Mouse (Mus musculus): ENCODE results near the gene Slc6a11. TPM values are rescaled to one million over a fixed set of nuclear protein-coding genes. Genes with fewer than 3 reads are reported as not detected.

The Slc6a11 gene
- total RNA-seq, 4 experiments from 2014 or later, result 75.8 to 95.3 (median 85.6) TPM

DNA sequence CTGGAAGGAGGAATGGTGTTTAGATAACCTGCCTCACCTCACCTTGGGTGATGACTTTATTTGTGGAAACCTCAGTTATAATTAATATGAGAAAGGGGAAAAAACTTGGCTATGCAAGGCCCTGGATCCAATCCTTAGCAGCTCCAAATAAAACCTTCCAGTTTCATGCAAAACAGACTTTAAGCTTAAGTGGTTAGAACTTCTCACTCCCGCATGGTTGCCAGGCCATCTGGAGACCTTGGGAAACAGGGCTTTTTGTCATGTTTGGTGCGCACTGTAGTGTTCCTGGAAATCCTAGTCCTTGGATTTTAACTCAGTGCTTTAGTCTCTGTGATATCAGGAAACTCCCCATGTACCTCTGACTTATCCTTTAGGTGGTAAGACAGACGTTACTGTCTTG is 47.1 kb downstream of the Slc6a11 start:
- no peak for DNase-seq (ENCODE audit: low spot score in 2 of 2)

DNA sequence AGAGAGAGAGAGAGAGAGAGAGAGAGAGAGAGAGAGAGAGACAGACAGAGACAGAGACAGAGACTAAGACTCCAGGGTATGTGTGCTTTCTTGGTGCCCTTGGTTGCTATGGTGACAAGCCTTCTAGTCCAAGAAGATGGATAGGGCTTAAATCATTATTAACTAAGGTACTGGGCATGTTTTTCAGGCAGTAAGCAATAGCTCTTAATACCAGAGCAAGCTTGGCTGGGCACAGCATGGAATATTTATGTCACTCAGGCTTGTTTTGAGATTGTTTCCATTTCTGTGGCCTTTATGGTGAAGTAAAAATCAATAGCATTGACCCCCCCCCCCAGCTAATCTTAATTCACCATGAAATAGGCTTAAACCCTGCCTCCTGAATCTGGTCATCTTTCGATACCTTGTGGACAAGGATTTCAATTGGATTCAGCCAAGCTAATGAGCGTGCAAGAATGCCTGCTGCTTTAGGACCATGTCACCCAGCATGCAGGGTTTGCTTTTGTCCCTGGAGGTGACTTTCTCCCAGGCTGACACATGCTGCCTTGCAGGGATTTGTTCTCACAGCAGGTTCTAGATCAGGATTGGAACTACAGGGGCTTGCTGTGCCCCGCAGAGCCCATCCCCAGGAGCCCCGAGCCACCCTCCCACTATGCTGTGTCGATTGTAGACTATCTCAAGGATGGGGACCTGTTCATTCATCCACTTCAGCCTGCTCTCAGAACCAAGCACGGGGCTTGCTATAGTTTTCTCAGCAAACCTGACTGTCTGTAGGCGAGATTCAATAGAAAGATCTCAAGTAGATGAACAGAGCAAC is 51.5 kb downstream of the Slc6a11 start:
- DNase-seq (ENCODE audit: low spot score in 2 of 2), result no peak

DNA sequence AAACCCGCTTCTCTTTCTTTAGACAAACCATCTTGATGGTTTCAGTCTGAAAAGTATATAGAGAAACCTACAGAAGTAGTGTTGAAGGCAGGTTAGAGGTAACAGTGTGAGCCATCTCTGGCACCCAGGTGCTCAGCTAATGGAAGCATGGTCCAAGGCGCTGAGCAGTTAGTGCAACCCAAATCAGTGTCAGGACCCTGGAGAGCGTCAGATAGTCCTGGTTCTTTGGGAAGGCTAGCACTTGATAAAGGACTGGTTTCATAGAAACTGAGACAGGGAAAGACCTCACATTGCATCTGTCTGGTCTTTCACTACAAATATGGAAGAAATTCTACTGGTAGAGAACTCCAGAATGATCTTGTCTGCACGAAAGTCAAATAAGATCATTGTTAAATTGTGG is 56.1 kb downstream of the Slc6a11 start:
- no peak for DNase-seq (ENCODE audit: low spot score in 2 of 2)

DNA sequence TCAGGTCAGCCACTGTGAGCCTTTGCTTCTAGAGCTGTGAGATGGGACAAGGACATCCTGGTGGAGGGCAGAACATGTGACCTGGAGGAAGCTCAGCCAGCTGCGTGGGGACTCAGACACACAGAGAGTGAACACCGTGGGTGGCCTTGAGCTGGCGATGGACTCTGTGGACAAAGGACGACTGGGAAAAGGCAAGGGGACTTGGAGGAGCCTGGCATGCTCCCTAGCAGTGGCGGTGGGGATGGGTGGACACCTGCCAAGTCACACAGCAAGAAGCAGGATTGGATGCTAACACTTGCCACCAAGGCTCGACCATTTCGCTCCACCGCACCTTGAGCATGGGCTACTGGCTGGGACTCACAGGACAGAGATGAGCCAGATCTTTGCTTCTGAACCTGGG is 57.8 kb downstream of the Slc6a11 start:
- DNase-seq (ENCODE audit: low spot score in 2 of 2), result peak in 1 of 2 experiments; percentile 38

DNA sequence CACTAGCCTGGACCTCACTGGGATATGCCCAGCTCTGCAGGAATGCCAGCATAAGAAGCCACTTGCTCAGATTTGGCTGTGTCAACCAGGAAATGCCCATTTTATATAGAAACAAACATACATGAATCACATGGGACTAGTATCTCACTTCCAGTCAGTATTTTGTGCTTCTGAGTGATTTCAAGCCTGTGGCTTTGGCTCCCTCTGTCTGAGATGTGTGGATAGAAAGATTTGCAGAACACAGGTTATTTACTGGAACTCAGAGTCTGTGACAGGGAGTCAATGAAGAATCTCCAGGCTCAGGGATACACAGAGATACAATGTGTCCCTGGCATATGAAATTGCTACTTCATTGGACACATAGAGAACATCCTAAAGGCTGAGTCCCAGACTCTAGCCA is 65.0 kb downstream of the Slc6a11 start:
- no peak for DNase-seq (ENCODE audit: low spot score in 2 of 2)

DNA sequence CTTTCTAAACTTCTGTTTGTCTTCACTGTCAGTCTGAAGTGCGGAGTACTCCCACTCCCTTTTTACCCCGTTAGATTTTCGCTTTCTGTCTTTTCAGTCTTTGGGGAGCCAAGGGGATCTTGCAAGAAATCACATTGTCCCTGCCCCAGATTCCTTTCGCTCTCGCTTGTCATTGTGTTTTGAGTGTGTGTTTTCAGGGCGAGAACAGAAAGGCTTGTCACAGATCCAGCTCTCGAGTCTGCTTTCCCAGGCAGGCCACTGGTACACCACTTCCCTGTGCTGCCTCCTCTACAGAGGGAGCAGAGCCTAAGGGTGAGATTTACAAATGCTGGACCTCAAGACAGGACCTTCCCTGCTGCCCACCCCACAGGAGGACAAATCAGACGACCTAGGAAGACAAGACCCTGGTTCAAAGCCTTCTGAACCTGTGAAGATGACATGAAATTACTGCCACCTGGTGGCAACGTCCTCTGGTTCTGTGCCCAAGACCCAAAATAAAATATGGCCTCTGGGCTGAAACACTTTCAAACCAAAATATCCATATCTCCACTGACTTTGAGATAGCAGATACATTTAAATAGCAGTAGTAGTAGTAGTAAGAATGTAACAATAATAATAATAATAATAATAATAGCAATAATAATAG is 68.3 kb downstream of the Slc6a11 start:
- DNase-seq (ENCODE audit: low spot score in 2 of 2), result peak in 1 of 2 experiments; percentile 23

DNA sequence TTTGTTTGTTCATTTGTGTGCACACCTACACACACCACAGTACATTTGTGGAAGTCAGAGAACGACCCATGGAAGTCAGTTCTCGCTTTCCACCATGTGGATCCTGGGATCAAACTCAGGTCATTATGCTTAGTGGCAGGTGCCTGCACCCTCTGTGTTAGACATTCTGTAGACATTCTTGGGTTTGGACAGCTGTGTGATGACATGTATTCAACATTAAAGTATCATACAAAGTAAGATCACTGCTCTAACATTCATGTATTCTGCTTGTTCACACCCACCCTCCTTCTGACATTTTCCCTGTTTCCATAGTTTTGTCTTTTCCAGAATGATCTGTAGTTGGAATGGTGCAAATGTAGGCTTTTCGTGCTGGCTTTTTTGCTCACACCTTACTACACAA is 73.5 kb downstream of the Slc6a11 start:
- no peak for DNase-seq (ENCODE audit: low spot score in 2 of 2)

DNA sequence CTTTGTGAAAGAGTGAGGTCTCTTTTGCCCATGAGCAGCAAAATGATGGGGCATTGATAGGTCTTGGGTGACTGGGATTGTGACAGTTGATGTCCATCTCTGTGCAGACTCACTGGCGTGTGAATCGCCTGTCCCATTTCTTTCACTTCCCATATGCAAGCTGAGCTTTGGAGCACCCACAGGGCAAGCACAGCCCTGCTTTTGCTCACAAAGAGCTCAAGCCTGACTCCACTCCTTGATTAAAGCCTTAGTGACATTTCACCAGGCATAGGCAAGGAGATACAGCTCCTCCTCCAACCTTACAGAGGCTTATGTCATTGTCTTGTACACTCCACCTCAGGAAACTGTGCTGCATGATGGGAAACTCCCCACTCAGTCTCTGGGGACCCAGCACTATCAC is 77.3 kb downstream of the Slc6a11 start:
- DNase-seq (ENCODE audit: low spot score in 2 of 2), result no peak

DNA sequence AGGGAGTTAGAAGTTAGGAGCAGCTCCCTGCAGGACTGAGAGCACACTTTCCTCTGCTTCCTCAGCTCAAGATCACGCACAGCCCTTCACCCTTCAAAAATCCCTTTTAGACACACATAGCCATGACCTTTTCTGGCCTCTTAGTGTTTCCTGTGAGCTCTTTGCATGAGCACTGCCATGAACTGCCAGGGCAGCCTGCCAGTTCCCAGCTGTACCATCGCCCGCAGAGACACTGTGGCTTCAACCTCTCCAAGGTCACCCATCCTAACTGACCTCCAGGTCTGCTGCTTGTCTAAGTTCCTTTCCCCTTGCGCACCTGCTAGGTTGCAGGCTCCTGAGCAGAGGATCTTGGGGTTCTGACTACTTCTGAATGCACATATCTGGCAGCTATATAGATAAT is 83.4 kb downstream of the Slc6a11 start:
- no peak for DNase-seq (ENCODE audit: low spot score in 2 of 2)

DNA sequence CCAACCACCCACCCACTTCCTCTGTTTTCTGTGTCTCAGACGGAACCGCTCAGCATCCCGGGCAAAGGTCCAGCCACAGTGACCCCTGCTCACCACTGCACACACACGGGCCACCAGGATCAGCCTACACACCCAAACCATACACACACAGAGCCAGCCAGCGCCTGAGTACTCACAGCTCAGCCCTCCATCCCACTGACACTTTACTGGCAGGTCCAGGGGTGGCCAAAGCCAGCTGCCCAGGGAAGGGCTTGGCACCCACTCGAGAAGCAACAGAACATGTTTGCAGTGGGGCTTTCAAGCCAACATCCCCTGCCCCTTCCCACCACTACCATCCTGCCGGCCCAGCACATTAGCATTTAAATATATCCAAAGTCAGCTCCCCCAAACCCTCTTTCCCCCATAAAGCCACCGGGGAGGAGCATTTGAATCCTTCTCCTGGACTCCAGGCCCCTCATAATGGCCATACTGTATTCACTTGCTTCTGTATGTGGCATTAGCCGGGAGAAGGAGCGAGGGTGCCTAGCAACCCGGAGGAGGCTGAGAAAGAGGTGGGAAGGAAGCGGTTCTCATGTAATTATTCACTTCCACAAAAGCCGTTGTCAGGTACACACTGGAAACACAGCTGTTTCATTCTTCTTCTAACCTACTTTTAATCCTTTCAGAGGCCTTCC is 85.8 kb downstream of the Slc6a11 start:
- DNase-seq (ENCODE audit: low spot score in 2 of 2), result peak in 1 of 2 experiments; percentile 38

DNA sequence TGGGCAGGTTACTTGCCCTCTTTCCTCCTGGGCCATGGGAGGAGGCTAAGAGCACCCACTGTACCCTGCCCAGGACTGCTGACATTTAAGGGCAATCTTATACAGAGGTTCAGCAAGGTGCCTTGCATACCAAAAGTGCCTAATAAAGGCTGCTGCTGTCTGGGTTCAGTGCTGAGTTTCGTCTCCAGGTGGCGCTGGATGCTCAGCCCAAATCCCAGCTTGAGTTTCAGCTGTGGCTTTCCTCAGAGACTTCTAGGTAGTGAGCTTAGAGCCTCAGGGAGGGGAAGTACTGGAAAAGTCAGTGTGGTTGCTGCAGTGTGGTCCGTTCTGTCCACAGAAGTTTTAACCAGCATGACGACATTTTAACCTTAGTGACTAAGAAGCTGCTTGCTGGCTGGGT is 93.4 kb downstream of the Slc6a11 start:
- peak in 1 of 2 experiments; percentile 53 for DNase-seq (ENCODE audit: low spot score in 2 of 2)

DNA sequence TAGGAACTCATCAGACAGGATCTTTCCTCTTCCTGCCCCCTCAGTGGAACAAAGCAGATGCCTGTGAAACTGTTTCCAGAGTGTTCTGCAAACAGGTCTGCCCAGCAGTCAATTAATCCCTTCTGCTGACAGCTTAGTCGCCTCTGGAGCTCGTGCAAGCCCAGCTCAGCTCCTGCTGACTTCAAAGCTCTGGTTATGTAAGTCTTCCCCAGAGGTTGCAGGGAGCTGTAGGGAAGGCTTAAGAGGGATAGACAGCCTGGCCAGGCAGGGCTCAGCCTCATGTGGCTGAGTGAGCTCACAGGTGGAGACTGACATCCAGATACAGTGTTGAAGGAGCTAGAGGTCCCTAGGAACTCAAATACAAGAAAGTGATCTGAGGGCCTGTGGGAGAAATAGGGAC is 96.3 kb downstream of the Slc6a11 start:
- peak in 1 of 2 experiments; percentile 37 for DNase-seq (ENCODE audit: low spot score in 2 of 2)

DNA sequence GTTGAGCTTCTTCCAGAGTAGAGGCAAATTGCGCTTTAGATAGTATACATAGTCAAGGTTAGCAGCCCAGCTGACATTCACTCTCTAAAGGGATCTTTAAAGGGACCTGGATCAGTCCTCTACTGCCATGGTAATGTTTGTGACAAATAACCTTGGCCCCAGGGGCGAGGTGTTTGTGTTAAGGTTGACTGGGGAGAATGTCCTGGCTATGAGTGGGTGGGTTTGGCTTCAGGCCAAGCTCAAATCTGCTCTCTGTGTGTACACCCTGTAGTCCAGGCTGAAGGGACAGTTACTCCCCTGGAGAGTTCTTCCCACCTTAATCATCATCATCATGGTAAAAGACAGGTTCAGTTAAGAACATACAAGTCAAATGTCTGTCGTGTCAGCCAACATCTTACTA is 97.2 kb downstream of the Slc6a11 start:
- DNase-seq (ENCODE audit: low spot score in 2 of 2), result no peak

DNA sequence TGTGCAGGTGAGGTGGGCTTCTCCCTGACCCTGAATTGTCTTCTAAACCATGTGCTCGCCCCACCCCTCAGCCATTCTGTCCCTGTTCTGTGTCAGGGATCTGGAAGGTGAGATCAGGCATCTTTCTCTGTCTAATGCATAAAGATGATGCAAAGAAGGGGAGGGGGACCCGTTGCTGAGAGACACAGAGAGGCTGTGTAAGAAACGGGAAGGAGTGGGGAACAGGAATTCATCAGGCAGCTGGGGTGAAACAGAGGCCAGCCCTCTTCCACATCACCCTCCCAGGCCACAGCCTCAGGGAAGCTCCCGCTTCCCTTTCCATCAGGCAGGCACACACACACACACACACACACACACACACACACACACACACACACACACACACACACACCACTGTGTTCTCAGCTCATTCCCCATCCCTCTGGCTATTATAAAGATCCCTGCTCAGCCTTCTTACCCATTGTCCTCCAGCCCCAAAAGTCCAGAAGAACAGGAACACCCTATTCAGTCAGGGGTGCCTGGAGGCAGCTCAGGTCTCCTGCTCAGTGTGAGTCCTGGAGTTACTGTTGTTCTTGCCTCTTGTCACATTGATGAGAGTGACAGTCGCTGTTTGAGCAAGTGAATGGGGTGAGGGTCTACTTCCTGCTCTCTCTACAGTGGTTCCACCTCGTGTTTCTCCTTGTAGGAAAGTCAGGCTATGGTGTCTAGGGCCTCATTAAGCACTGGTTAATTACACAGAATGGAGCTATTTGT is 108.0 kb downstream of the Slc6a11 start:
- DNase-seq (ENCODE audit: low spot score in 2 of 2), result no peak

DNA sequence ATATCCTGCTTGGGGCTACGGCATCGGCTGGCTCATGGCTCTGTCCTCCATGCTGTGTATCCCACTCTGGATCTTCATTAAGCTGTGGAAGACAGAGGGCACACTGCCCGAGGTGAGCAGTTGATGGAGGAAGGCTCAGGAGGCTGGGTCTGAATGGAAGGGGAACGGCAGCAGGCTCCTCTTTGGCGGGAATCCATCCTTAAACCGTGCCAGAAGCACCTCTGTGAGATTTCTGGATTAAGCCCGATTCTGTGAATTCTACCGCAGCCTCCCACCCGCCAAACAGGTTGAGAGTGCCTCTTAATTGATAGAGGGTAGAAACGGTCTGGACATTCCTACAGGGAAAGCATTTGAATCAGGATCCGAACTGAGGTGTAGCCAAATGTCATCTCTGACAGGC is 114.6 kb downstream of the Slc6a11 start:
- DNase-seq (ENCODE audit: low spot score in 2 of 2), result no peak

DNA sequence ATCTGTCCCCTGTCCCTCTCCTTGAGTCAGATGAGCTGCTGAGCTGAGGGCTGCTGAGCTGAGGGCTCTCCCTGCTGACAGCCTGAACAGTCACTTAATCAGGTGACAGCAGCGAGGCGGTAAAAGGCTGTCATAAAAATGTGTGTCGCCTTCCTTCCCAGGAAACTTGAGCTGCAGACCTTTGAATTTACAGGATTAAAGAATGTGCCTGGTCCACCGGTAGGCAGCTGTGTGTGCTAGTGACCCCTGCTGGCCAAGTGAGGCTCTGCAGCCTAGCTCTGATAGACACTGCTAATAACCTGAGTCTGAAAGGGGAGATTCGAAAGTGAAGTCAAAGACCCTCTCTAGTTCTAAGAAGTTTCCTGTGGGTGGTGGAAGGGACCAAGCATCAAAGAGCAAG is 119.3 kb downstream of the Slc6a11 start:
- DNase-seq (ENCODE audit: low spot score in 2 of 2), result peak; percentile 56 to 87

DNA sequence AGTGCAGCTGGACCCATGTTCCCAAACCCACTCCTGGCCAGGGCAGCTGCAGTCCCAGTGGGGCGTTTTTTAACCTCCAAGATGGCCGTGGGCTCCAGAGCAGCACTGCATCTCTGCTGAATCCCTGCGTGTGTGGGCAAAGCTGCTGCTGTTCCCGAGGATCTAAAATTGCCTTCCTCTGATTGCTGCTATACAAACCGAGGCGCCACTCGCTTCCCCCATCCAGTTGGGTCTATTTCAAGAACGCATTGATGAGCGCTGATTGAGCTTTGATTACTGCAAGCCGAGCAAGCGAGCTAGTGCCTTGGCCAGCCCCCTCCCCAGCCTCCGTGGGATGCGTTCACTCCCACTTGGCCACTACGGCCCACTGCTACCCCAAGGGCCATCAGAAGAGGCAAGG is 123.9 kb downstream of the Slc6a11 start:
- peak; percentile 26 to 45 for DNase-seq (ENCODE audit: low spot score in 2 of 2)

DNA sequence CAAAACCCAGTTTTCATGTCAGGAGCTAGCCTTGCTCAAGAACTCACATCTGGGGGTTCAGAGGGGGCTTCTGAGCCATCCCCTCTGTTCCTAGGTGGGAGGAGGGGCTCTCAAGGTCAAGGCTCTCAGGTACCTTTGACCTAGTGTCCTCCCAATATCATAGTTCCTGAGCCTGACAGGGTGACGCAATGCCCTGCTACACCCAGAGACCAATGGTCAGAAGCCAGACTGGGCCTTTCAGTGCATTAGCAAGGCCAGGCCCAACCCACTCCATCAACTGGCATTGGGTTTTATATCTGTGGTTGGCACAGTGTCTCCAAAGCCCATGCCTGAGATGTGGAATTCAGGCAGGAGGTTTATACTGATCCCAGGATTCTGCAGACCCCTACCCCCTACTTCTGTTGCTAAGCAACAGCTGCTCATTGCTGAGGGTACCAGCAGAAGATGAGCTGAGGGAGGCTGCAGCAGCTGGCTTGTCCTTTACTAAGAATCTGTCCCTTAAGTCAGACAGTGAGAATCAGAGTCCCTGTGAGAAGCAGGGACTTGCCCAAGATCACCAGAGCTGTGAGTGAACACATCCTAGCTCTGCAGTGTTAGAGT is 126.8 kb downstream of the Slc6a11 start:
- DNase-seq (ENCODE audit: low spot score in 2 of 2), result no peak

DNA sequence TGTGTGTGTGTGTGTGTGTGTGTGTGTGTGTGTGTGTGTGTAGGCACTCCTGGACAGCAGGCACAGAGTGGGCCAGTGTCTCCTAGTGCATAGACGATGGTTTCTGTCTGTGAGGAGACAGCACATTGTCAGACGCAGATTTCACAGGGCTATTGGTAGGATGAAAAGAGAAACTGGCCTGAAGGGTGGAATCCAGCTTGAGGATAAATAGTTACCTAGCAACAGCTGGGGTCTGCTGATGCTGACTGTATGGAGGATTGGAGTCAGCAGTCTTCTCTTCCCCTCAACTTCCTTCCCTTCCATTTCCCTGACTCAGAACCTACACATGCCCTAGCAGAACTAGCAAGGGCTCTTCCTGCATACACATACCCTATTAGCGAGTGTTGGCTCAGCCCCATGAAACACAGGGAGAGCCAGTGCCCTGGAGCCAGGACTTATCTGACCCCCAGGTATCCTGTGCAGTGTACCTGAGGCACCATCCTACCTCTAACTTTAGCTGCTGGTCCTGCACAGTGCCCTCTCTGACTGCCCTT is 127.7 kb downstream of the Slc6a11 start:
- DNase-seq (ENCODE audit: low spot score in 2 of 2), result no peak

DNA sequence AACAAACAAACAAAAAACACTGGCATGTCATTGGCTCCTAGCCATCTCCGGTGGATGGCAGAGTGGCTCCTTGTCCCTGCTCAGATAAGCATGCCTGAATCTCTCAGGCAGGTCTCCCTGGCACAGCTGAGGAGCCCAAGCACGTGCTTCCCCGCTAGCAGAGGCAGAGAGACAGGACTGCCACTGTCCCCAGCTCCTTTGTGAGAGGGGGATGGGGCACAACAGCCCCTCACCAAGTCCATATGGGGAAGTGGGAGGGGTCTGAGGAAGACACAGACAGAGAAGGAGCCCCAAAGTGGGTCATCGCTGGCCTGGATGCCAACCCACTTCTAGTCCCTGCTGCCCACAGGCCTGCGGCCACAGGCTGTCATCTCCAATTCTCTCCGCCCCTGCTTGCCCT is 130.6 kb downstream of the Slc6a11 start:
- DNase-seq (ENCODE audit: low spot score in 2 of 2), result no peak

DNA sequence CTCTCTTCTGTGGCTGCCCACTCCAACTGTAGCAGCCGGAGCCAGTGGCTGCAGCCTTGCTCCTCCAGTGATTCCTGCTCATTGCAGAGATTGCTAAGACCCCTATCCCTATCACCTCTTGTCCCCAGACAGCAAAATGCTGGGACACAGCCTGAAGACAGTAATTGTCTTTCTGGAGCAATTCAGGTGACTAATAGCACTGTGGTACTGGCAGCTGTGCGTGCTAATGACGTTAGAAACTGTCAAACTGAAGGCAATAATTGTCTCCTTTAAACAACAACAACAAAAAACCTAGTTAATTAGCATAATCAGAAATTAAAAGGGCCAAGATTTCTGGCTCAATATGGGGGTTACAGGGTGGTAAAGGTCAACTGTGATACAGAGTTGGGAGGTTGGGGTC is 133.0 kb downstream of the Slc6a11 start:
- no peak for DNase-seq (ENCODE audit: low spot score in 2 of 2)

All from layer of hippocampus, adult 8-10 months (tissue).